Mouse (Mus musculus) intestine, embryonic 16.5 days (tissue): ENCODE data around the gene Nacad. TPM values are rescaled to one million over a fixed set of nuclear protein-coding genes. Genes with fewer than 3 reads are reported as not detected.
A peak's percentile ranks its signal among the peaks of the same experiment; 100 is the strongest.

Experiments
- ATAC-seq: fragments of 200-750 bp; cut with Nextera tagmentation; 2 replicates; pipeline ENCODE4 v1.8.0; 2017; ENCODE audit warnings: moderate TSS enrichment, moderate library complexity
- H3K27ac ChIP-seq: fragments of 300-500 bp; sonication (generic); 2 replicates; pipeline ENCODE4 v1.5.1; 2014; ENCODE audit warnings: mild to moderate bottlenecking, low read length
- H3K27me3 ChIP-seq: fragments of 300-500 bp; sonication (generic); replicated peaks from 2 replicates; pipeline ENCODE4 v1.6.1; 2014; ENCODE audit warnings: low read length, control low read depth, mixed read lengths; ENCODE audit not compliant: control insufficient read depth, insufficient read depth
- H3K36me3 ChIP-seq: fragments of 300-500 bp; sonication (generic); 2 replicates; pipeline ENCODE4 v1.6.1; 2014; ENCODE audit warnings: low read length, control low read depth; ENCODE audit not compliant: control insufficient read depth, insufficient read depth
- H3K4me1 ChIP-seq: fragments of 300-500 bp; sonication (generic); 2 replicates; pipeline ENCODE4 v1.6.1; 2014; ENCODE audit warnings: low read length, control low read depth, mixed read lengths; ENCODE audit not compliant: control insufficient read depth, insufficient read depth
- H3K4me2 ChIP-seq: fragments of 300-500 bp; sonication (generic); 2 replicates; pipeline ENCODE4 v1.6.1; 2014; ENCODE audit warnings: low read depth, low read length, control low read depth
- H3K4me3 ChIP-seq: fragments of 300-500 bp; sonication (generic); 2 replicates; pipeline ENCODE4 v1.5.1; 2014; ENCODE audit warnings: mild to moderate bottlenecking, low read length
- H3K9ac ChIP-seq: fragments of 300-500 bp; sonication (generic); 2 replicates; pipeline ENCODE4 v1.6.1; 2014; ENCODE audit warnings: low read depth, low read length
- H3K9me3 ChIP-seq: fragments of 300-500 bp; sonication (generic); 2 replicates; pipeline ENCODE4 v1.6.1; 2016; ENCODE audit warnings: low read length, control low read depth; ENCODE audit not compliant: control insufficient read depth
- WGBS: fragments of 180-500 bp; shearing (Covaris S2); extraction: QIAGEN DNeasy Blood & Tissue Kit; methylation state at CpG from one replicate; pipeline ENCODE4 v1.1.7; 2014; 5-methylcytosine and 5-hydroxymethylcytosine counted together
- polyA plus RNA-seq: library from polyadenylated mRNA; unstranded; fragments of >200 nt; fragmentation: Nextera tagmentation; extraction: Ambion mirVana; gene quantifications from 2 replicates; pipeline ENCODE4 v1.2.1, GENCODE M21; 2015

Gene Nacad
- polyA plus RNA-seq, 1 experiment from 2014 or later, result 5.5 TPM

DNA sequence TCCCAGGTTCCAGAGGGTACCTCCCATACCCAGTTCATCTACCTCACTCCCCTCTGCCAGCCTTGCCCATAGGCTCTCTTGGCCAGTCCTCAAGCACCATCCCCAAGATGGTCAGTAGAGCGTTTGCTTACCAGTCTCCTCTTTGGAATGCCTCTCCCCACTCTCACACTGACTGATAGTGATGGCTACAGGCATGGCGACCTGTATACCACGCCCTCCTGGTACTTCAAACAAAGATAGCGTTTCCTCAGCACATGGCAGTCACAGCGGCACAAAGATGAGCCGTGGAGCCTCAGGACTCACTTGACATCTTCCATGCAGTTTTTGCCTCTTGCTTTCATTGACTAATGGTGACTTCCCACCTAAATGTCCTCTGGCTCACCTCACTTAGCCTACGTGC is 16.0 kb downstream of the Nacad start:
- Histone ChIP-seq H3K4me1 (no peaks in the 10 kb centered on the region; the same call in 1 of the 2 replicates), H3K4me2 (no peak overlapping the region), H3K36me3 (peaks cover 42% of the 10 kb centered on the region), H3K9me3 (no peaks in the 10 kb centered on the region), H3K9ac (no peak overlapping the region), H3K27me3 (no peaks in the 10 kb centered on the region), H3K4me3 (no peak overlapping the region), H3K27ac (no peak overlapping the region)
- 83% methylated on average over 7 of the region's 7 CpGs for WGBS
- ATAC-seq, result no peak

DNA sequence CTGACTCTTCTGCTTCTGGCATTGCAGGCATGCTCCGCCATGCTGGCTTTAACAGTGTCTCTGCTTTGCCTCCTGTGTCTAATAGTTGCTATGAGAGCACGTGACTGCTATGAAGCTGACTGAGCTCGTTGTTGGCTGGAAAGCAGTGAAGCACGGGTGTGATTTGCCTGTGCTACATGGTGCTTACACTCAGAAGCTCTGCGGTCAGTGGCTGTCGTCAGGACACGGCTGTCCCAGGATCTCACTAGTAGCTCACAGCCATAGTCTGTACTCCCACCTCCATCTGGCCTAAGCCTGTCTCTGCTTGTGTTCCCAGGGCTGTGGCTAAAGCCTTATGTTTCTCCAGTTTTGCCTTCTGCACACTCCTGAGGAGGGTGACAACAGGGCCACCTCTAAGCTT is 17.6 kb downstream of the Nacad start:
- 87% methylated on average over 7 of the region's 7 CpGs for whole genome bisulfite sequencing
- Histone ChIP-seq H3K36me3 (peaks cover 41% of the 10 kb centered on the region), H3K9me3 (no peaks in the 10 kb centered on the region), H3K9ac (no peak overlapping the region), H3K4me3 (no peak overlapping the region), H3K27ac (no peak overlapping the region), H3K4me1 (no peaks in the 10 kb centered on the region; the same call in 1 of the 2 replicates), H3K4me2 (no peak overlapping the region), H3K27me3 (no peaks in the 10 kb centered on the region)
- ATAC-seq, result no peak

DNA sequence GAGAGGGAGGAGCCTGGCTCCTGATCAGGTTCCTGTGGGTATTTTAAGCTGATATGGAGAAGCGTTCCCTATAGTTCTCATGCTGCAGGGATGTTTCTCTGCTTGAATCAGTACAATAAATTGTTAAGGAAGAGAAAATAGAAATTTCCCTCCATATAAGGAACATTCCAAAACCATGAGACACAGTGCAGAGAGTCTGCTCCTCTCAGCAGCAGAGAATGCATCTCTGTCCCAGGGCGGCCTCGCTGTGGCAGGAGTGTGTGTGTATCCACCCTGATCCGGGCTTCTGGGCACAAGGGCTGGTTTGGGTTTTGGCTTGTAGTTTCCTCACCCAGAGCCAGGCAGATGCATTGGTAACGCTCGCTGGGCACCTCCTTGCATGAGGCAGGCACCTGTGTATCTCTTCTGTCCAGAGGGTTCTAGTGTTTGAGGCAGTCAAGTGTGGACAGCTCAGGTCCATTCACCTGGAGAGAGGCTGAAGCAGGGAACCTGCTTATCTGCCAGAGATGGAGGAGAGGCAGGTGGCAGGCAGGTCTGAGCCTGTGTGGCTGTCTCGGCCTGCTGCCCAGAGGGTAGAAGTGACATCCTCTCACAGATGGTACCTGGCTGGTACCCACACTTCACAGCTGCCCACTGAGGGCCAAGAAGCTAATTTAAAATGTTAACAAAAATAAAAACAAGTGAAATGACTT is 18.5 kb downstream of the Nacad start:
- H3K9ac ChIP-seq, result no peak overlapping the region
- no peak overlapping the region for H3K4me3 ChIP-seq
- 72% methylated on average over 7 of the region's 7 CpGs for WGBS
- peaks cover 32% of the 10 kb centered on the region for H3K36me3 ChIP-seq
- H3K9me3 ChIP-seq, result no peaks in the 10 kb centered on the region
- no peaks in the 10 kb centered on the region; the same call in 1 of the 2 replicates for H3K4me1 ChIP-seq
- ATAC-seq, result peak; percentile 71; the same call in 1 of the 2 replicates
- no peaks in the 10 kb centered on the region for H3K27me3 ChIP-seq
- H3K4me2 ChIP-seq, result no peak overlapping the region
- peak overlapping the region; percentile 73 for H3K27ac ChIP-seq

DNA sequence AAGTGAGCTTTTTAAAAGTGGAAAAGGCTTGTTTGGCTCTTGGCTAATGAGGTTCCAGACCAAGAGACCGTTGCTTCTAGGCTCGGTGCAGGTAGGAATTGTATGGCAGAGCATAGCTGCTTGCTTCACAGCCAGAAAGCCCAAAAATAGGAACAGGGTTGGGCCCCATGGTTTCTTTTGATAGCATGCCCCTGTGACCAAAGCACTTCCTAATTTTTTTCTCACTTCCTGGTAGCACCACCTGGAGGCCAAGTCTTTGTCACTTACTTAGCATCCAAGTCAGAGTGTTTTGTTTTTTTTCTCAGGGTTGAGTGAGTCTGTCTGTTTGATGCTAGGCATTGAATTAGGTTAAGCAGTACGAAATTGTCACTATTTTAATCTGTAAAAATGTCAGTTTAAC is 19.2 kb downstream of the Nacad start:
- 87% methylated on average over 3 of the region's 3 CpGs for WGBS
- Histone ChIP-seq H3K27ac (peak overlapping the region; percentile 73; the same call in 1 of the 2 replicates), H3K4me2 (no peak overlapping the region), H3K27me3 (no peaks in the 10 kb centered on the region), H3K36me3 (peaks cover 26% of the 10 kb centered on the region), H3K9me3 (no peaks in the 10 kb centered on the region), H3K4me1 (no peaks in the 10 kb centered on the region; the same call in 1 of the 2 replicates), H3K4me3 (no peak overlapping the region), H3K9ac (no peak overlapping the region)
- no peak for ATAC-seq

DNA sequence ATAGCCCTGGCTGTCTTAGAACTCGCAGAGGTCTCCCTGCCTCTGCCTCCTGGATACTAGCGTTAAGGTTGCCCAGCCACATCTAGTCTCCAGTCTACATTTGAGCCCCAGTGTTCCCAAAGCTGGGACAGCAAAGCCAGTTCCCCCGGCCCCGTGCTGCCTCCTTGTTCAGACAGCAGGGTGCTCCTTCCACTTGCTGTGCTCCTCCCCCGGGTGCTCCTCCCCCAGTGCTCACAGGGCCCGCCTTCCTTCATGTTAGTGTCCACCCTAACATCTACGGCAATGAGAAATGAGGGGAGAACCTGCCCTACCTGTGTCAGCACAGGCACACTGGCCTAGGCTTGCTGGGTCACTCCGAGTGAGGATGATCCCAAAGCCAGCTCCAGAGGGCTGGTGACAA is 20.1 kb downstream of the Nacad start:
- H3K36me3 ChIP-seq, result peaks cover 17% of the 10 kb centered on the region
- no peaks in the 10 kb centered on the region for H3K9me3 ChIP-seq
- no peaks in the 10 kb centered on the region for H3K27me3 ChIP-seq
- H3K9ac ChIP-seq, result no peak overlapping the region
- H3K4me2 ChIP-seq, result no peak overlapping the region
- no peak overlapping the region for H3K4me3 ChIP-seq
- no peaks in the 10 kb centered on the region; the same call in 1 of the 2 replicates for H3K4me1 ChIP-seq
- WGBS, result 94% methylated on average over 8 of the region's 8 CpGs
- H3K27ac ChIP-seq, result no peak overlapping the region
- no peak for ATAC-seq

DNA sequence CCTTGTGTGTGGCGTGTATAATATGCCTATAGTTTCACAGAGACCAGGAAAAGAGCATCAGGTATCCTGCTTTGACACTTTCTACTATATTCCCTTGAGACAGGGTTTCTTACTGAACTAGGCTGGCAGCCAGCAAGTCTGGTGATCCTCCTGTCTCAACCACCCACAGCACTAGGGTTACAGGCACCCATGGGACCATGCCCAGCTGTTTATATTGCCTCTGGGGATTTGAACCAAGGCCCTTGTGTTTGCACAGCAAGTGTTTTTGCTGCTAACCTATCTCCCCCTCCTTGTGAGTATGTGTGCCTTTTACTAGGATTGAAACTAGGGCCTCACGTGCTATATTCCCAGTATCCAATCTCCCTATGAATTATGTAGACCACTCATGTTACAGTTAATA is 24.3 kb downstream of the Nacad start:
- 87% methylated on average over 2 of the region's 2 CpGs for WGBS
- no peak overlapping the region for H3K4me2 ChIP-seq

DNA sequence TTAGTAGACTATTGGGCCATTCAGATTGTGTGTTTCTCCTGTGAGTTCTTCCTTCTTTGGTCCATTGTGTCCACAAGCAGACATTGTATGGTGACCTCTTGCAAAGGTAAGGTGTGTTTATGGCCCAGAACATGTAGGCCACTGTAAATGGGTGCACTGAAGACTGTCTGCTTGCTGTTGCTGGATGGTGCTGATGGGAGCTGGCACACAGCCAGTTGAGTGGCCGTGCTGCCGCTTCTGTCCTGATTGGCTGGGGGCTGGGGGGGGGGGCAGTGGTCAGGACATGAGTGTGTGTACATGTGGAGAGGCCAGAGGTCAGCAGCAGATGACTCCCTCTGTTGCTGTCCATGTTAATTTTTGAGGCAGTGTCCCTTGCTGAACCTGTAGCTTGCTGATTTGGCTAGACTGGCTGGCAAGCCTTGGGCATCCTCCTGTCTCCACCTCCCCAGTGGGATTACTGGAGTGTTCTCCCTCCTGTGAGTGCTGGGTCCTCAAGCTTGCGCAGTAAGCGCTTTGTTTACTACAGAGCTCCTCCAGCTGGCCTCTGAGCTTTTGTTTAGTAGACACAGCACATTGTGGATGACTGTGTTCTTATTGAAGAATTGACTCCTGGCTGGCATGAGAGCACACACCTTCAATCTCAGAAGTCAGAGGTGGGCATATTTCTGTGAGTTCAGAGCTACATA is 25.6 kb downstream of the Nacad start:
- WGBS, result 69% methylated on average over 4 of the region's 4 CpGs

More for the DNA sequence above, 24.3 kb downstream of the Nacad start:
- Histone ChIP-seq H3K27me3 (no peaks in the 10 kb centered on the region), H3K36me3 (peaks cover 6% of the 10 kb centered on the region; the same call in 1 of the 2 replicates), H3K27ac (no peak overlapping the region), H3K4me1 (no peaks in the 10 kb centered on the region), H3K9ac (no peak overlapping the region), H3K9me3 (no peaks in the 10 kb centered on the region), H3K4me3 (no peak overlapping the region)
- ATAC-seq, result no peak

DNA sequence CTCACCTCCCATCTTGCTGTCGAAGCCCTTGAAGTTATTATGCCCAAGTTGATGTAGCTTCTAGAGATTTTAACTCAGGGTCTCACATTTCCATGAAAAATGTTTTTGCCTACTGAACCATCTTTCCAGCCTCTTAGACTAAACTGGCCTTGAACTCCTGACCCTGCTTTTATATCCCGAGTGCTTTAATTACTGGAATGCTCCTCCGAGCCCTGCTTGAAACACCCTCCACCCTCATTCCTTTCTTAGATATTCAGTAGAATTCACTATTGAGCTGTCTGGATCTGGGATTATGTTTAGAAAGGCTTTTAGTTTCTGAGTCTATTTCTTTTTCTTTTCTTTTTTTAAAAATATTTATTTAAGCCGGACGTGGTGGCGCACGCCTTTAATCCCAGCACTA is 26.5 kb downstream of the Nacad start:
- no peak overlapping the region for H3K9ac ChIP-seq
- no peak for ATAC-seq
- whole genome bisulfite sequencing, result 85% methylated on average over 7 of the region's 7 CpGs

More for the DNA sequence above, 25.6 kb downstream of the Nacad start:
- Histone ChIP-seq H3K4me2 (no peak overlapping the region), H3K27ac (no peak overlapping the region), H3K9ac (no peak overlapping the region), H3K9me3 (no peaks in the 10 kb centered on the region), H3K4me3 (no peak overlapping the region), H3K36me3 (peaks cover 6% of the 10 kb centered on the region; the same call in 1 of the 2 replicates), H3K27me3 (no peaks in the 10 kb centered on the region), H3K4me1 (no peaks in the 10 kb centered on the region)
- 0 out of 2 replicates have a peak, but pooled peaks have one; percentile 31 for ATAC-seq

DNA sequence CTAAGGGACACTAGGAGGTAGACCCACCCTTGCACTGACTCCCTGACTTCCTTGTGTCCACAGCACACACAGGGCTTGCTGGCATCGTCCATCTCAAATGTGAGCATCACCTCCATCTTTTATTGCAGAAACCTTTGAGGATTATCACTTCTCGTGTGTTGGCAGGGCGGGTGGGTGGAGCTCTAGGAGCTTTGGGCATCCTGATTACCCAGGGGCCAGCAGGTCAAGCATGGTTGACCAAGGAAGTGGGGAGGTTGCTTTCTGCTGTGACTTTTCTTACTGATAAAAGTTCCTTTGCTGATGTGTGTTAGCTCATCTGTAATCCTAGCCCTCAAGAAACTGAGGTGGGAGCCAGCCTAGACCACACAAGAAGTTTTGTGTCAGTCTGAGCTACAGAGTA is 29.7 kb downstream of the Nacad start:
- no peaks in the 10 kb centered on the region for H3K27me3 ChIP-seq

More for the DNA sequence above, 26.5 kb downstream of the Nacad start:
- H3K36me3 ChIP-seq, result no peaks in the 10 kb centered on the region
- H3K9me3 ChIP-seq, result no peaks in the 10 kb centered on the region
- H3K4me2 ChIP-seq, result no peak overlapping the region
- H3K27ac ChIP-seq, result no peak overlapping the region
- no peaks in the 10 kb centered on the region for H3K4me1 ChIP-seq
- no peak overlapping the region for H3K4me3 ChIP-seq
- H3K27me3 ChIP-seq, result no peaks in the 10 kb centered on the region

More for the DNA sequence above, 29.7 kb downstream of the Nacad start:
- 83% methylated on average over 3 of the region's 3 CpGs for whole genome bisulfite sequencing
- no peaks in the 10 kb centered on the region for H3K9me3 ChIP-seq
- ATAC-seq, result no peak
- H3K4me1 ChIP-seq, result no peaks in the 10 kb centered on the region
- H3K4me3 ChIP-seq, result no peak overlapping the region
- H3K4me2 ChIP-seq, result no peak overlapping the region
- H3K27ac ChIP-seq, result no peak overlapping the region
- no peak overlapping the region for H3K9ac ChIP-seq
- no peaks in the 10 kb centered on the region for H3K36me3 ChIP-seq
